9 mouse cellular contexts compared by ENCODE assay signal in the genomic region with DNA sequence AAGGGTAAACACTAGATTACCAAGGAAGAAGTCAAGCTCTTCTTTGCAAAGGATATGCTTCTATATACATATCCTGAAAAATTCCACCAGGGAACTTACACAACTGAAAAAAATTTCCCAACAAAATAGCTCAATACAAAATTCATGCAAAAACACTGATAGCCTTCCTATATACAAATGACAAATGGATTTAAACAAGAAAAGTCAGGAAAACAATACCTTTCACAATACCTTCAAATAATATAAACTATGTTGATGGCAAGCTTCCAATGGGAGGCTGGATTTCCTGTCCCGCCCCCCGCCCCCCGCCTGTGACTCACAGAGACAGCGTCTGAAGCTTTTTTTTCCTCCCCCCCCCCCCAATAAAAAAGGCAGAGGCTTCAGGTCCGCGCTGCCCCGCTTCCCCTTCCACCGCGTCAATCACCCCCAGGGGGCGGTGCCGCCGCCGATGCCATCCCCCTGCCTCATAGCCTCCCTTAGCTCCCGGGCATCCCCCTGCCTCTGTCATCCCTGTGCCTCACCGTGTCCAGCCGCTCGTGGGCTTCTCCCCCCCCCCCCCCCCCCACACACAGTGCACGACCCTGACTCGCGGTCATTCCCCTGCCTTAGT. TPM values are rescaled to one million over a fixed set of nuclear protein-coding genes. Genes with fewer than 3 reads are reported as not detected.
A peak's percentile ranks its signal among the peaks of the same experiment; 100 is the strongest.
DNase-seq lines count a peak whose midpoint lies in the region; ATAC-seq lines count a peak whose summit lies in the region.
"Had no signal": no experiment of that assay in that cellular context is flagged by ENCODE, and none has a peak within 500 bp of the region (broad histone marks: within the 10 kb centered on the region; RNA-seq: fewer than 3 reads in every experiment).

No protein-coding gene starts in this region.

- peaks cover 6% of the 10 kb centered on the region for H3K27me3 ChIP-seq in liver, embryonic 11.5 days (replicated peaks; ENCODE audit: control insufficient read depth, insufficient read depth, low read length)
- H3K27me3 ChIP-seq in intestine, embryonic 14.5 days (replicated peaks; ENCODE audit: control insufficient read depth, insufficient read depth, low read length), result no peaks in the 10 kb centered on the region

- WGBS in liver, embryonic 11.5 days, result 4% methylated on average over 19 of the region's 20 CpGs
- 4% methylated on average over 16 of the region's 20 CpGs for WGBS in intestine, embryonic 14.5 days

- H3K27ac ChIP-seq in liver, embryonic 11.5 days (ENCODE audit: low read depth, low read length), result no peak overlapping the region
- no peak overlapping the region for H3K27ac ChIP-seq in intestine, embryonic 14.5 days (ENCODE audit: low read depth)

- ATAC-seq in liver, embryonic 11.5 days (replicated peaks; ENCODE audit: low FRiP score), result no peak
- peak; percentile 69 for ATAC-seq in common myeloid progenitor, adult 5-6 weeks (replicated peaks; ENCODE audit: low read depth, poor library complexity, severe bottlenecking)
- peak; percentile 72 for ATAC-seq in intestine, embryonic 14.5 days (replicated peaks; ENCODE audit: low FRiP score, low TSS enrichment, low read depth)
- ATAC-seq in erythroid progenitor cell, adult 5-6 weeks (replicated peaks; ENCODE audit: low FRiP score, poor library complexity, severe bottlenecking), result no peak

- H3K36me3 ChIP-seq in liver, embryonic 11.5 days (ENCODE audit: control insufficient read depth, insufficient read depth, low read length), result no peaks in the 10 kb centered on the region
- H3K36me3 ChIP-seq in intestine, embryonic 14.5 days (ENCODE audit: control insufficient read depth, insufficient read depth, low read length), result no peaks in the 10 kb centered on the region

- H3K4me1 ChIP-seq in liver, embryonic 11.5 days (replicated peaks; ENCODE audit: control insufficient read depth, insufficient read depth, low read length), result no peaks in the 10 kb centered on the region
- H3K4me1 ChIP-seq in intestine, embryonic 14.5 days (replicated peaks; ENCODE audit: control insufficient read depth, insufficient read depth, low read length), result no peaks in the 10 kb centered on the region

- peak overlapping the region; percentile 33 for H3K4me3 ChIP-seq in liver, embryonic 11.5 days (ENCODE audit: low read depth, low read length)
- H3K4me3 ChIP-seq in intestine, embryonic 14.5 days (ENCODE audit: low read depth, low read length), result peak overlapping the region; percentile 24; the same call in 1 of the 2 replicates

- H3K9ac ChIP-seq in liver, embryonic 11.5 days (ENCODE audit: low read depth, low read length), result no peak overlapping the region
- peak overlapping the region; percentile 25; the same call in 1 of the 2 replicates for H3K9ac ChIP-seq in intestine, embryonic 14.5 days (ENCODE audit: low read length)

- DNase-seq in liver, embryonic 11.5 days (ENCODE audit: low spot score), result no peak
- DNase-seq in liver, result no peak
- DNase-seq in intestine, embryonic 14.5 days (ENCODE audit: low spot score), result no peak
- DNase-seq in naive thymus-derived CD4-positive, alpha-beta T cell, adult 2 months (ENCODE audit: low read depth), result peak; percentile 74
- no peak for DNase-seq in left cerebral cortex, adult 18-20 months (ENCODE audit: low spot score in 2 of 2)
- no peak for DNase-seq in cerebellum, adult 11-12 months

- no peaks in the 10 kb centered on the region for H3K9me3 ChIP-seq in liver, embryonic 11.5 days (ENCODE audit: control insufficient read depth, low read length)
- no peaks in the 10 kb centered on the region for H3K9me3 ChIP-seq in intestine, embryonic 14.5 days (ENCODE audit: control insufficient read depth, low read length)

- H3K4me2 ChIP-seq in liver, embryonic 11.5 days, result peak overlapping the region; percentile 60
- H3K4me2 ChIP-seq in intestine, embryonic 14.5 days (ENCODE audit: low read length), result peak overlapping the region; percentile 60

RNA-seq across cellular contexts. Expression of gene Lcn4, which starts 9.8 kb away (rescaled TPM):
- not detected in 2 replicates for polyA plus RNA-seq in liver, embryonic 11.5 days (2014; fragmentation: Nextera tagmentation; extraction: Ambion mirVana)
- not detected in 2 replicates for total RNA-seq in common myeloid progenitor, adult 5-6 weeks (2017)
- not detected in 2 replicates for polyA plus RNA-seq in intestine, embryonic 14.5 days (2014; fragmentation: Nextera tagmentation; extraction: Ambion mirVana)
- not detected for total RNA-seq in left cerebral cortex, adult 18-20 months (2021)
- not detected in 2 replicates for total RNA-seq in erythroid progenitor cell, adult 5-6 weeks (2015; ENCODE audit: low replicate concordance)
- total RNA-seq in erythroid progenitor cell, adult 5-6 weeks (2017; ENCODE audit: low replicate concordance), result not detected in 2 replicates
- polyA plus RNA-seq: small intestine, adult 2 months had no signal

RNA-seq across cellular contexts. Expression of gene Fam69b, which starts 33.0 kb away (rescaled TPM):
- polyA plus RNA-seq in liver, embryonic 11.5 days (2014; fragmentation: Nextera tagmentation; extraction: Ambion mirVana), result 10.5 and 11.1 TPM in 2 replicates
- 17.5 and 19.9 TPM in 2 replicates for total RNA-seq in common myeloid progenitor, adult 5-6 weeks (2017)
- polyA plus RNA-seq in intestine, embryonic 14.5 days (2014; fragmentation: Nextera tagmentation; extraction: Ambion mirVana), result 39.7 and 41.3 TPM in 2 replicates
- total RNA-seq in left cerebral cortex, adult 18-20 months (2021), result 10 to 100 TPM; 74.1 to 77.2 TPM
- not detected in 2 replicates for total RNA-seq in erythroid progenitor cell, adult 5-6 weeks (2015; ENCODE audit: low replicate concordance)
- not detected in 2 replicates for total RNA-seq in erythroid progenitor cell, adult 5-6 weeks (2017; ENCODE audit: low replicate concordance)

RNA-seq across cellular contexts. Expression of gene Agpat2, which starts 57.0 kb away (rescaled TPM):
- polyA plus RNA-seq in liver, embryonic 11.5 days (2014; fragmentation: Nextera tagmentation; extraction: Ambion mirVana), result 36.1 and 40.1 TPM in 2 replicates
- total RNA-seq in common myeloid progenitor, adult 5-6 weeks (2017), result 32.2 and 38.7 TPM in 2 replicates
- 47.5 and 53.8 TPM in 2 replicates for polyA plus RNA-seq in intestine, embryonic 14.5 days (2014; fragmentation: Nextera tagmentation; extraction: Ambion mirVana)
- 1 to 10 TPM; 1.6 to 2.5 TPM for total RNA-seq in left cerebral cortex, adult 18-20 months (2021)
- 12.2 and 12.6 TPM in 2 replicates for total RNA-seq in erythroid progenitor cell, adult 5-6 weeks (2015; ENCODE audit: low replicate concordance)
- 6.2 and 12.0 TPM in 2 replicates for total RNA-seq in erythroid progenitor cell, adult 5-6 weeks (2017; ENCODE audit: low replicate concordance)

Comparison
In these comparisons a context has a peak if more than half of its experiments do, and no peak if none do; other contexts are left out.
1. ATAC-seq: peak in common myeloid progenitor, adult 5-6 weeks (single experiment) and intestine, embryonic 14.5 days (single experiment); none in liver, embryonic 11.5 days (single experiment) and erythroid progenitor cell, adult 5-6 weeks (single experiment).
2. RNA of gene Fam69b, which starts 33.0 kb away (total RNA-seq): 74.1 to 77.2 TPM in left cerebral cortex, adult 18-20 months and 17.5 to 19.9 TPM in common myeloid progenitor, adult 5-6 weeks; not detected in erythroid progenitor cell, adult 5-6 weeks; every median in the first group is over 10 times any median in the second.